Mouse (Mus musculus) limb, embryonic 15.5 days (tissue): ENCODE measurements at regions not wholly inside any gene's neighbourhood (a gene's known extent, or its start where the extent isn't known, plus 50 kb on each side); places are given as distances from the start of the nearest gene placed in this dataset.
"Not testable (repeated sequence)": the region's sequence is repeated elsewhere in the genome, so short reads cannot be mapped to it uniquely, and the experiment has no call there.

ENCODE experiments used
- ATAC-seq: fragments of 200-750 bp; cut with Nextera tagmentation; 2 replicates; pipeline ENCODE4 v1.8.0; 2017; ENCODE audit warnings: low read depth, moderate TSS enrichment; ENCODE audit not compliant: insufficient number of reproducible peaks, low FRiP score, low TSS enrichment
- H3K27ac ChIP-seq: fragments of 300-500 bp; sonication (generic); 2 replicates; pipeline ENCODE4 v1.5.1; 2015; ENCODE audit warnings: moderate library complexity, mild to moderate bottlenecking, inconsistent platforms
- H3K27me3 ChIP-seq: fragments of 300-500 bp; sonication (generic); 2 replicates; pipeline ENCODE4 v1.6.1; 2015; ENCODE audit warnings: inconsistent platforms
- H3K36me3 ChIP-seq: fragments of 300-500 bp; sonication (generic); 2 replicates; pipeline ENCODE4 v1.6.1; 2015; ENCODE audit warnings: inconsistent platforms
- H3K4me1 ChIP-seq: fragments of 300-500 bp; sonication (generic); 2 replicates; pipeline ENCODE4 v1.6.1; 2015; ENCODE audit warnings: inconsistent platforms
- H3K4me2 ChIP-seq: fragments of 300-500 bp; sonication (generic); 2 replicates; pipeline ENCODE4 v1.6.1; 2015; ENCODE audit warnings: mild to moderate bottlenecking, inconsistent platforms
- H3K4me3 ChIP-seq: fragments of 300-500 bp; sonication (generic); 2 replicates; pipeline ENCODE4 v1.5.1; 2015; ENCODE audit warnings: mild to moderate bottlenecking, inconsistent platforms
- H3K9ac ChIP-seq: fragments of 300-500 bp; sonication (generic); 2 replicates; pipeline ENCODE4 v1.6.1; 2015; ENCODE audit warnings: inconsistent platforms
- H3K9me3 ChIP-seq: fragments of 300-500 bp; sonication (generic); 2 replicates; pipeline ENCODE4 v1.6.1; 2016; ENCODE audit warnings: inconsistent platforms
- WGBS: fragments of 180-500 bp; shearing (Covaris S2); methylation state at CpG from one replicate; pipeline ENCODE4 v1.1.7; 2015; 5-methylcytosine and 5-hydroxymethylcytosine counted together

- Histone ChIP-seq H3K4me1 (no peaks in the 10 kb centered on the region), H3K36me3 (no peaks in the 10 kb centered on the region), H3K9me3 (no peaks in the 10 kb centered on the region), H3K4me2 (no peak overlapping the region), H3K27me3 (no peaks in the 10 kb centered on the region), H3K4me3 (no peak overlapping the region), H3K27ac (no peak overlapping the region), H3K9ac (no peak overlapping the region)
- ATAC-seq, result no peak
- 64% methylated on average over 9 of the region's 9 CpGs for WGBS
Observed at GRCm38 (mm10) chr3:21991681-21992152, 84.7 kb upstream of the Tbl1xr1 start.

GRCm38 (mm10) chr3:21992203-21992602, 84.2 kb upstream of the Tbl1xr1 start:
- Histone ChIP-seq H3K9ac (no peak overlapping the region), H3K4me3 (no peak overlapping the region), H3K27me3 (no peaks in the 10 kb centered on the region), H3K27ac (no peak overlapping the region), H3K4me2 (no peak overlapping the region), H3K36me3 (no peaks in the 10 kb centered on the region), H3K4me1 (no peaks in the 10 kb centered on the region), H3K9me3 (no peaks in the 10 kb centered on the region)
- 91% methylated on average over 5 of the region's 5 CpGs for WGBS
- ATAC-seq, result no peak

- H3K4me3 ChIP-seq, result no peak overlapping the region
Observed at GRCm38 (mm10) chr3:21993961-21994360, 82.5 kb upstream of the Tbl1xr1 start.

GRCm38 (mm10) chr3:21995566-21996391, 80.7 kb upstream of the Tbl1xr1 start:
- no peak overlapping the region for H3K27ac ChIP-seq
- no peak overlapping the region for H3K9ac ChIP-seq
- no peaks in the 10 kb centered on the region for H3K36me3 ChIP-seq
- WGBS, result 67% methylated on average over 8 of the region's 8 CpGs
- no peaks in the 10 kb centered on the region for H3K4me1 ChIP-seq
- H3K27me3 ChIP-seq, result no peaks in the 10 kb centered on the region
- H3K9me3 ChIP-seq, result no peaks in the 10 kb centered on the region
- no peak for ATAC-seq
- H3K4me3 ChIP-seq, result no peak overlapping the region
- no peak overlapping the region for H3K4me2 ChIP-seq

More at GRCm38 (mm10) chr3:21993961-21994360, 82.5 kb upstream of the Tbl1xr1 start:
- H3K36me3 ChIP-seq, result no peaks in the 10 kb centered on the region
- no peaks in the 10 kb centered on the region for H3K27me3 ChIP-seq
- no peak overlapping the region for H3K9ac ChIP-seq
- no peaks in the 10 kb centered on the region for H3K4me1 ChIP-seq
- no peak for ATAC-seq
- no peak overlapping the region for H3K27ac ChIP-seq
- H3K9me3 ChIP-seq, result no peaks in the 10 kb centered on the region
- H3K4me2 ChIP-seq, result no peak overlapping the region
- 87% methylated on average over 2 of the region's 2 CpGs for WGBS

- WGBS, result 83% methylated on average over 3 of the region's 3 CpGs
- no peak for ATAC-seq
Observed at GRCm38 (mm10) chr3:21997387-21997786, 79.1 kb upstream of the Tbl1xr1 start.

GRCm38 (mm10) chr3:22005456-22005855, 71.0 kb upstream of the Tbl1xr1 start:
- 72% methylated on average over 9 of the region's 9 CpGs for WGBS
- Histone ChIP-seq H3K9me3 (no peaks in the 10 kb centered on the region), H3K36me3 (no peaks in the 10 kb centered on the region), H3K4me3 (no peak overlapping the region), H3K4me2 (no peak overlapping the region), H3K4me1 (no peaks in the 10 kb centered on the region), H3K27me3 (no peaks in the 10 kb centered on the region), H3K27ac (no peak overlapping the region), H3K9ac (no peak overlapping the region)
- ATAC-seq, result no peak

More at GRCm38 (mm10) chr3:21997387-21997786, 79.1 kb upstream of the Tbl1xr1 start:
- Histone ChIP-seq H3K4me3 (no peak overlapping the region), H3K4me1 (no peaks in the 10 kb centered on the region), H3K27ac (no peak overlapping the region), H3K9ac (no peak overlapping the region), H3K36me3 (no peaks in the 10 kb centered on the region), H3K4me2 (no peak overlapping the region), H3K27me3 (no peaks in the 10 kb centered on the region), H3K9me3 (no peaks in the 10 kb centered on the region)

GRCm38 (mm10) chr3:22006113-22006512, 70.3 kb upstream of the Tbl1xr1 start:
- no peaks in the 10 kb centered on the region for H3K4me1 ChIP-seq
- no peak overlapping the region for H3K4me3 ChIP-seq
- no peak for ATAC-seq
- no peak overlapping the region for H3K4me2 ChIP-seq
- H3K27ac ChIP-seq, result no peak overlapping the region
- no peak overlapping the region for H3K9ac ChIP-seq
- no peaks in the 10 kb centered on the region for H3K36me3 ChIP-seq
- WGBS, result 87% methylated on average over 1 of the region's 1 CpGs
- H3K9me3 ChIP-seq, result no peaks in the 10 kb centered on the region
- H3K27me3 ChIP-seq, result no peaks in the 10 kb centered on the region

GRCm38 (mm10) chr3:22006651-22007050, 69.8 kb upstream of the Tbl1xr1 start:
- Histone ChIP-seq H3K36me3 (no peaks in the 10 kb centered on the region), H3K4me3 (no peak overlapping the region), H3K27ac (no peak overlapping the region), H3K9ac (no peak overlapping the region), H3K27me3 (no peaks in the 10 kb centered on the region), H3K4me2 (no peak overlapping the region), H3K4me1 (no peaks in the 10 kb centered on the region), H3K9me3 (no peaks in the 10 kb centered on the region)
- no peak for ATAC-seq
- 90% methylated on average over 2 of the region's 2 CpGs for WGBS

- Histone ChIP-seq H3K9me3 (no peaks in the 10 kb centered on the region), H3K27ac (no peak overlapping the region), H3K9ac (no peak overlapping the region), H3K36me3 (no peaks in the 10 kb centered on the region), H3K4me3 (no peak overlapping the region), H3K27me3 (no peaks in the 10 kb centered on the region), H3K4me2 (no peak overlapping the region), H3K4me1 (no peaks in the 10 kb centered on the region)
- no peak for ATAC-seq
- 84% methylated on average over 5 of the region's 5 CpGs for WGBS
Observed at GRCm38 (mm10) chr3:22007736-22008135, 68.7 kb upstream of the Tbl1xr1 start.

- H3K4me1 ChIP-seq, result no peaks in the 10 kb centered on the region
- no peak for ATAC-seq
- H3K27ac ChIP-seq, result no peak overlapping the region
- H3K9ac ChIP-seq, result no peak overlapping the region
- 73% methylated on average over 5 of the region's 5 CpGs for WGBS
- H3K4me3 ChIP-seq, result no peak overlapping the region
- H3K36me3 ChIP-seq, result no peaks in the 10 kb centered on the region
- H3K27me3 ChIP-seq, result no peaks in the 10 kb centered on the region
- no peak overlapping the region for H3K4me2 ChIP-seq
- H3K9me3 ChIP-seq, result no peaks in the 10 kb centered on the region
Observed at GRCm38 (mm10) chr3:22008432-22008831, 68.0 kb upstream of the Tbl1xr1 start.

- Histone ChIP-seq H3K4me3 (no peak overlapping the region), H3K36me3 (no peaks in the 10 kb centered on the region), H3K27me3 (no peaks in the 10 kb centered on the region), H3K9ac (no peak overlapping the region), H3K27ac (no peak overlapping the region), H3K4me2 (no peak overlapping the region), H3K4me1 (no peaks in the 10 kb centered on the region), H3K9me3 (no peaks in the 10 kb centered on the region)
- WGBS, result 82% methylated on average over 2 of the region's 2 CpGs
- no peak for ATAC-seq
Observed at GRCm38 (mm10) chr3:22009898-22010699, 66.4 kb upstream of the Tbl1xr1 start.

- not testable (repeated sequence) for H3K9ac ChIP-seq, H3K4me1 ChIP-seq, H3K36me3 ChIP-seq, H3K9me3 ChIP-seq, H3K27ac ChIP-seq, ATAC-seq, H3K4me2 ChIP-seq, H3K27me3 ChIP-seq, H3K4me3 ChIP-seq
Observed at GRCm38 (mm10) chr3:22010700-22010991, 65.8 kb upstream of the Tbl1xr1 start.
